Mouse (Mus musculus) testis, adult 2 months (tissue): ENCODE results near the gene Prr15l.

Source experiments
- CTCF ChIP-seq: fragments of 200-500 bp; IDR thresholded peaks from 2 replicates; pipeline ENCODE4 v1.5.1; 2012; ENCODE audit warnings: low read depth, mild to moderate bottlenecking, inconsistent platforms, low read length, moderate library complexity; ENCODE audit not compliant: control insufficient read depth, insufficient read depth, insufficient replicate concordance
- POLR2A ChIP-seq: fragments of 200-500 bp; IDR thresholded peaks from 2 replicates; pipeline ENCODE4 v1.6.1; 2012; ENCODE audit warnings: low read depth, mild to moderate bottlenecking, inconsistent platforms, low read length, moderate library complexity; ENCODE audit not compliant: control insufficient read depth

GRCm38 (mm10) chr11:96924861-96925260, 3.0 kb upstream of the Prr15l start:
- no peak for TF ChIP-seq CTCF
- TF ChIP-seq POLR2A = no peak
